Mouse (Mus musculus): ENCODE measurements around the gene Cdk5r1. TPM values are rescaled to one million over a fixed set of nuclear protein-coding genes. Genes with fewer than 3 reads are reported as not detected.

Gene Cdk5r1
- polyA plus RNA-seq, 1 experiment from 2014 or later: 4.0 TPM

DNA sequence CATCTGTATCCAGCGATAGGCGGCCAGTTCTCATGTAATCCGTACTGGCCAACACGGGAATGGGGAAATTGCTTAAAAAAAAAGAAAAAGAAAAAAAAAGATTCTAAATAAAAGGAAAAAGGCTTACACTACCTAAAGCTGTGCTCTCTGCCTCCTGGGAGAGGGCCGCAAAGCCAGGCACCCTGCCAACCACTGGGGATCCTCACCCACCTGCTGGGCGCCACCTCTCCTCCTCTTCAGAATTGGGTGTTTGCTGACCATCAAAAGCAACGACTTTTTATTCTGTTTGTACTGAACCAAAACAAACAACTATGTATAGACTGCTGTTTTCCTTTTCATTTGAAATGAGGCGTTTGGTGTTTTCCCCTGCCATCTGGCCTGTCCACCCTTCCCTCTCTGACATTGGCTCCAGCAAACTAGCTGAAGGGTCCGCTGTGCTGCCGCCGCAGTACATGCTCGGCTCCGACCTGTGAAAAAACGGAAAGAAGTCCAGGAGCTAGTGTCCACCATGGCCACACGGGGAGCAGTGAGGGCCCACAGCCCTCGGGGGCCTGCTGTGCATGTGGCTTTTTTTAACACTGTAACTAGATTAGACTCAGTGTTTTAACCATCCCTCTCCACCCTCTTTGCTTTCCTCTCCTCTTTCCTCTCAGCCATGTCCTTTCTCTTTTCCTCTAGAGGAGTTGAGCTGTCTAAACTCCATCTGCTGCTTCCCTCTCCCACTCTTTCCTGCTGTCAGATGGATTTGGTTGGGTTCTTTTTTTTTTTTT lies 4.8 kb upstream of the Cdk5r1 start:
- Histone ChIP-seq H3K4me1 (peaks cover 7% of the 10 kb centered on the region; the same call in 1 of the 2 replicates), H3K27me3 (no peaks in the 10 kb centered on the region), H3K27ac (no peak overlapping the region), H3K9me3 (no peaks in the 10 kb centered on the region), H3K4me3 (no peak overlapping the region), H3K36me3 (peaks cover 65% of the 10 kb centered on the region), H3K9ac (no peak overlapping the region), H3K4me2 (no peak overlapping the region)
- no peak for ATAC-seq (ENCODE audit: insufficient number of reproducible peaks, insufficient read depth, low FRiP score, low TSS enrichment, low read depth)
- 74% methylated on average over 16 of the region's 16 CpGs for WGBS

DNA sequence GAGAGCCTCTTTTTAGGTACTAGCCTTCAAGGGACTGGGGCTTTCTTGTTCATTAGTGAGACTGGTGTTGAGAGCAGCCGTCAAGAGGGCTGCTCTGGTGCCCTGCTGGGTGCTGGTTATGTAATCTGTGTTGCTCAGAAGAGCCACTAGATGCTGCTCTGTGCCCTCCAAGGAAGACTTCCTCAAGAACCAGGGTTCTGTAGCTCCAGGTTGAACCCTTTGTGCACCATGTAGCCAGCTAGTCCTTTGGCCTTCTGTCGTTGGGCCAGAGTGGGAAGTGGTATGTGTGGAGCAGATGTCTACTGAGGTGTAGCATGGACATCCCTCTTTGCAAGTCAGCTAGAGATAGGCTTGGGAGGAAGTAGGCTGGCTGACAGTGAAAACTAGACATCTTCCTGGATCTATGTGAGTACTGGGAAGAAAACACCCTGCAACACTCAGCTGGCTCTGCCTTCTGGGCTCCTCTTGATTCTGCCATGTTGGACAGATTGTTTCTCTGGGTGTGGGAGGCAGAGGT lies 2.6 kb upstream of the Cdk5r1 start:
- Histone ChIP-seq H3K4me3 (no peak overlapping the region), H3K27ac (no peak overlapping the region), H3K9me3 (no peaks in the 10 kb centered on the region), H3K9ac (no peak overlapping the region), H3K4me1 (peaks cover 25% of the 10 kb centered on the region), H3K36me3 (peaks cover 43% of the 10 kb centered on the region), H3K27me3 (no peaks in the 10 kb centered on the region; the same call in 1 of the 2 replicates), H3K4me2 (no peak overlapping the region)
- ATAC-seq (ENCODE audit: insufficient number of reproducible peaks, insufficient read depth, low FRiP score, low TSS enrichment, low read depth): no peak
- WGBS: 67% methylated on average over 2 of the region's 2 CpGs

DNA sequence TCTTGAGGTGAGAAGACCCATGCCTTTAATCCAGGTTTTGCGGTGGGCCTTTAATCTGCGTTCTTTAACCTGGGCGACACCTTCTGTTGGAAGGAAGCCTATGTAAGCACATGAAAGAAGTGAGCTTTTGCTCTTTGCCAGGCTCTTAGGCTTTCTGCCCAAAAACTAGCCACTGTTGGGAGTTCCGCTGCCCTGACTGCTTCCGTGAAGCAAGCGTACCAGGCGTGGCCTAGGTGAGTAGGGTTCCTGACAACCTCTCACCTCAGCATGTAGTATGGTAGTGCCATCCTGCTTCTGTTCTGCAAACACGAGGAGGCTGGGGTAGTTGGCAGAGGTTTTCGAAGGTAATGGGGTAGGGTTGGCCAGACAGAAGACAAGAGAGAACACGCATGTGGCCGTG lies 2.0 kb upstream of the Cdk5r1 start:
- ATAC-seq (ENCODE audit: insufficient number of reproducible peaks, insufficient read depth, low FRiP score, low TSS enrichment, low read depth): no peak
- 86% methylated on average over 11 of the region's 11 CpGs for WGBS
- Histone ChIP-seq H3K4me2 (no peak overlapping the region), H3K27me3 (no peaks in the 10 kb centered on the region; the same call in 1 of the 2 replicates), H3K4me3 (no peak overlapping the region), H3K27ac (0 out of 2 replicates have a peak overlapping the region, but pooled peaks have one; percentile 7), H3K9me3 (no peaks in the 10 kb centered on the region), H3K9ac (no peak overlapping the region), H3K4me1 (peaks cover 31% of the 10 kb centered on the region), H3K36me3 (peaks cover 37% of the 10 kb centered on the region)

DNA sequence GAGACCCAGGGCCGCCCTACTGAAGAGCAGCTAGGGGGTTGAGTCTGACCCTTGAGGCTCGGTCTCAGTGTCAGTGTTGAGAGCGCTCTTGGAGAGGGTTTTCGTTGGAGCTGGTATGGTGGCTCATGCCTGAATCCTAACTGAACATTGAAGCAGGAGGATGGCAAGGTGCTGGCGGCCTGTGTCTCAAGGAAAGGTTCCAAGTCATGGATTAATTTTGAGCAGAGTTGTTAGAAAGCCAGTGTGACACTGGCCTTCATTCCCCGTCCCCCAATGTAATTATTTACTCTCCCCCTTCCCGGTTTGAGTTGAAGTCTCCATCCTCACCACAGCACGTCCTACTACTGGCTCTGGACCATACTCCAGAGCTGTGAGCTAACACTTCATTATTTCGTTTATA lies 1.3 kb upstream of the Cdk5r1 start:
- Histone ChIP-seq H3K4me2 (0 out of 2 replicates have a peak overlapping the region, but pooled peaks have one; percentile 97), H3K4me3 (no peak overlapping the region), H3K27me3 (no peaks in the 10 kb centered on the region; the same call in 1 of the 2 replicates), H3K36me3 (peaks cover 30% of the 10 kb centered on the region), H3K27ac (peak overlapping the region; percentile 85; the same call in 1 of the 2 replicates), H3K9me3 (no peaks in the 10 kb centered on the region), H3K9ac (no peak overlapping the region), H3K4me1 (peaks cover 37% of the 10 kb centered on the region)
- 83% methylated on average over 9 of the region's 9 CpGs for WGBS
- ATAC-seq (ENCODE audit: insufficient number of reproducible peaks, insufficient read depth, low FRiP score, low TSS enrichment, low read depth): no peak

DNA sequence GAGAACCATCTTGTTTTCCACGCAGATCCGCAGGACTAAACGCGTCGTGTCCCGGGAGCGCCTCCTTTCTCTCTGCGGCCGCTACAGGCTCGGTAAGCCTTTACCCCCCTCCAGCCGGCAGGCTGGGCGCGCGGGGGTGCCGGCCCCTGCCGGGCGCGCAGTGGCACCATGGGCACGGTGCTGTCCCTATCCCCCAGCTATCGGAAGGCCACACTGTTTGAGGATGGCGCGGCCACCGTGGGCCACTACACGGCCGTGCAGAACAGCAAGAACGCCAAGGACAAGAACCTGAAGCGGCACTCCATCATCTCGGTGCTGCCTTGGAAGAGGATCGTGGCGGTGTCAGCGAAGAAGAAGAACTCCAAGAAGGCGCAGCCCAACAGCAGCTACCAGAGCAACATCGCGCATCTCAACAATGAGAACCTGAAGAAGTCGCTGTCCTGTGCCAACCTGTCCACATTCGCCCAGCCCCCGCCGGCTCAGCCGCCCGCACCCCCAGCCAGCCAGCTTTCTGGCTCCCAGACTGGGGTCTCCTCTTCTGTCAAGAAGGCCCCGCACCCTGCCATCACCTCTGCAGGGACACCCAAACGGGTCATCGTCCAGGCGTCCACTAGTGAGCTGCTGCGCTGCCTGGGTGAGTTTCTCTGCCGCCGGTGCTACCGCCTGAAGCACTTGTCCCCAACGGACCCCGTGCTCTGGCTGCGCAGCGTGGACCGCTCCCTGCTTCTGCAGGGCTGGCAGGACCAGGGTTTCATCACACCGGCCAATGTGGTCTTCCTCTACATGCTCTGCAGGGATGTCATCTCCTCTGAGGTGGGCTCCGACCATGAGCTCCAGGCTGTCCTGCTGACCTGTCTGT lies 747 bp downstream of the Cdk5r1 start:
- Histone ChIP-seq H3K4me1 (peaks cover 48% of the 10 kb centered on the region), H3K27ac (peak overlapping the region; percentile 85), H3K36me3 (peaks cover 22% of the 10 kb centered on the region), H3K4me3 (peak overlapping the region; percentile 77), H3K9ac (peak overlapping the region; percentile 82), H3K9me3 (no peaks in the 10 kb centered on the region), H3K4me2 (peak overlapping the region; percentile 97), H3K27me3 (no peaks in the 10 kb centered on the region; the same call in 1 of the 2 replicates)
- 12% methylated on average over 54 of the region's 55 CpGs for WGBS
- peak; percentile 13; the same call in 1 of the 2 replicates for ATAC-seq (ENCODE audit: insufficient number of reproducible peaks, insufficient read depth, low FRiP score, low TSS enrichment, low read depth)

DNA sequence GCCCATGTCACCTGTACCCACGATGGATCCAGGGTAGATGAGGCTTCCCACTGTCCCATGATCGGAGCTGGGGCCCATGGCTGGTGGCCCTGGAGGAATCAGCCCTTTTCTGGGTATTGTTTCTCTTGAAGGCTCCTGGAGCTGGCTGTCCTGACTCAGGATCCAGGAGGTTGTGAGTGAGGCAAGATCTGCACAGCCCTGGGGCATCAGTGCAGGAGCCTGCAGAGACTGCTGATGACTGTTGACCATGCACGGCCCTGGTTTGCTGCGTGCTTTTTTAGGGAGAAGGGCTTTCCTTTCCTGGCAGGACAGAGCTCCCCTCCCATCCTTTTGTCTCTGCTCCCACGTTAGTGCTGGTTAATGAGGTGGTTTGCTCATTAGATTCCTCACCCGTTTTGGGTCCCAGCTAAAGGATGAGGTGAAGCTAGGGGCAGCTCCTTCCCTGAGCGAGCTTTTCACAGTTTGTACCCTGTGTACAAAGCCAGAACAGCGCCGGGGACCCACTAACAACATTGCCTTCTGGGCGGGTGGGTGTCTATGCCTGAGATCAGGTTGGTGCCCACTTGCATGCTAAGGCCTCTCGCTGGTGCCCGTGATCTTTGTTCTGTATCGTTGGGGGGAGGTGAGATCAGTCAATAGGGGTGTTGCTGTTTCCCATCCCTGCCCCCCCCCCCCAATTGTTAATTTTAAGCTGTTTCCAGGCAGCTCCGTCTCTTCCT lies 2.0 kb downstream of the Cdk5r1 start:
- Histone ChIP-seq H3K27ac (peak overlapping the region; percentile 28), H3K27me3 (no peaks in the 10 kb centered on the region; the same call in 1 of the 2 replicates), H3K9ac (peak overlapping the region; percentile 82), H3K4me2 (peak overlapping the region; percentile 97), H3K36me3 (peaks cover 17% of the 10 kb centered on the region), H3K4me3 (peak overlapping the region; percentile 77), H3K9me3 (no peaks in the 10 kb centered on the region), H3K4me1 (peaks cover 53% of the 10 kb centered on the region)
- ATAC-seq (ENCODE audit: insufficient number of reproducible peaks, insufficient read depth, low FRiP score, low TSS enrichment, low read depth): no peak
- 55% methylated on average over 14 of the region's 14 CpGs for WGBS

DNA sequence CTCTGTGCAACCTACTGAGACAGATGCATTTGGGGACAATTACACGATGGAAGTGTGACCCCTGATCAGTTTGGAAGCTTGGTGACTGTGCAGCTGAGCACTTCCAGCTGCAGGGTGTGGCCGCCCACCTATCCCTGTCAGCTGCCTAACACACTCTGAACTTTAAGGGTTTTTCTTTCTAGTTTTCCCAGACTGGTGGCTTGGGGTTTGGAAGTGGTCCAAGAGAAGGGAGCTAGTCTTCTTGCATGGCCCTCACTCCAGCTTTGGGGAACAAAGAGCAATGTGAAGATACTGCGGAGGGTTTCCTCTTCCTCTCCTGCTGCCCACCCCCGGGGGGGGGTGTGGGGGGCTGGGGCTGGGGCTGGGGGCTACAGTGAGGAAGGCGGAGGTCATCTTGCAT lies 2.6 kb downstream of the Cdk5r1 start:
- no peak for ATAC-seq (ENCODE audit: insufficient number of reproducible peaks, insufficient read depth, low FRiP score, low TSS enrichment, low read depth)
- WGBS: 47% methylated on average over 5 of the region's 5 CpGs
- Histone ChIP-seq H3K36me3 (peaks cover 11% of the 10 kb centered on the region), H3K4me2 (peak overlapping the region; percentile 97), H3K27me3 (no peaks in the 10 kb centered on the region; the same call in 1 of the 2 replicates), H3K9ac (peak overlapping the region; percentile 82; the same call in 1 of the 2 replicates), H3K27ac (peak overlapping the region; percentile 28), H3K9me3 (no peaks in the 10 kb centered on the region), H3K4me1 (peaks cover 58% of the 10 kb centered on the region), H3K4me3 (peak overlapping the region; percentile 77)

DNA sequence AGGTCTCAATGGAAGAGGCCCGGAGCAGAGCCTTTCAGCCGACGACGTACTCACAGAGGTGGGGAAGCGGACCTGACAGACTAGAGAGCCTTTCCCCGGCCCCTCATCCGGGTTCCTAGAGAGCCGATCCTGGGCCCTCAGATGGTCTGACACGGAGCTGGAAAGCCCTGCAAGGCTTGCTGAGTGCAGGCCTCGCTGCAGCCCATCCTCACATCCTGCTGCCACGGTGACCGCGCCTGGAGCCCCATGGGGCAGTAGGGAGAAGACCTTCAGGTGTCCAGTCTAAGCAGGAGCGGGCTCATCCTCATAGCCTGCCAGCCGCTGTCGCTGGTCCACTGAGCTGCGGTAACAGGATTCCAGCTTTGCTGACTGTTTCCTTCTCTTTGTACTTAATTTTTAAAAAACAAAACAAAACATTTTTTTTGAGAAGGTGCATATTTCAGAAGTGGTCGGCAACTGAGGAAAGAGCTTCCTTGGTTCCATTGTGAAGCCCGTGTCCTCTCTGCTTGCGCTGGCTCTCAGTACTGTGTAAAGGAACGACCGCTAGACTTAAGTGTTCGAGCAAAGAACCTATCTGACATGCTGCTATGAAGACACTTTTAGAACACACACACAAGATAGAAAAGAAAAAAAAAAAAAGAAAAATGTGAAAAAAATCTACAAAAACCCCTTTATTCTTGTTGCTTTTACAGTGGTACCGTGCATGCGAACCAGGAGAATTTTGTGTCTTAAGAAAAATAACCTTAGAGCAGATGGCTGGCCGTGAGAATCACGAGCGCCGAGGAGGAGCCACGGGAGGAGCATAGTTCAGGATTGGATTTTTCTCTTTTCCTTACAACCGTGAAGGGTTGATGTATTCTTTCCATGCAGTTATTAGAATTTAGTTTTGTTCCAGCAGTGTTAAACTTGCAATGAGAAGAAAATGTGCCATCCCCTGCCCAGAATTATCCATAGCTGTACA lies 3.4 kb downstream of the Cdk5r1 start:
- Histone ChIP-seq H3K4me2 (peak overlapping the region; percentile 97), H3K27me3 (no peaks in the 10 kb centered on the region; the same call in 1 of the 2 replicates), H3K27ac (0 out of 2 replicates have a peak overlapping the region, but pooled peaks have one; percentile 28), H3K4me3 (peak overlapping the region; percentile 77), H3K36me3 (peaks cover 11% of the 10 kb centered on the region), H3K4me1 (peaks cover 60% of the 10 kb centered on the region), H3K9me3 (no peaks in the 10 kb centered on the region), H3K9ac (peak overlapping the region; percentile 58)
- 73% methylated on average over 31 of the region's 31 CpGs for WGBS
- no peak for ATAC-seq (ENCODE audit: insufficient number of reproducible peaks, insufficient read depth, low FRiP score, low TSS enrichment, low read depth)

DNA sequence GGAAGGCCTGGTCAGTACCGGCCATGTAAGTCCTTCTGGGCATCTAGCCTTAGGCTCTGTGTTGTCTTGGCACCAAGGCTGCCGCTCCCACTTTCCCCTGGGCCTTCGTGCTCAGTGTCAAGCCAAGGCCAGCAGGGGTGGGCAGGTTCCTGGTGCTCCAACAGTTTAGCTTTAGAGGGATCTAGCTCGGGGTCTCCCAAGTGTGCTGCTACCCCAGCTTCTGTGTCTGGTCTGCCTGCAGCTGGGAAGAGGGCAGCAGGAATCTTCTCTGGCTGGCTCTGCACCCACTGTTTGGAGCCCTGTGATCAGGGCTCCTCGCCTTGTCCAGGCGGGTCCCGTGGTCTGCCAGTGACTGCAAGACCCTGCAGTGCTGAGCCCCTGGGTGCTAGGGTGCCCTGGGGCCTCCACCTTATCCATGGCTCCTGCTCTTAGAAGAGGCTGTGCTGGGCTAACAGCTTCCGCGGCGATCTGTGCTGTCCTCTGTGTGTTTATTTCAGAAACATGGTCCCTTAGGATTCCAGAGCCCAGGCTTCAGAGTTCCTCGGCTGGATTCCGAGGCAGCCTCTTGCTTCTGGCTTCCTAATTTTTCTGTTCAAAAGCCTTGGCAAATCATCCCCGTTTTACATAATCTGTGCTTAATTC lies 4.7 kb downstream of the Cdk5r1 start:
- Histone ChIP-seq H3K9ac (0 out of 2 replicates have a peak overlapping the region, but pooled peaks have one; percentile 27), H3K4me1 (peaks cover 57% of the 10 kb centered on the region), H3K4me3 (no peak overlapping the region), H3K4me2 (peak overlapping the region; percentile 22), H3K36me3 (peaks cover 11% of the 10 kb centered on the region), H3K27ac (no peak overlapping the region), H3K27me3 (no peaks in the 10 kb centered on the region; the same call in 1 of the 2 replicates), H3K9me3 (no peaks in the 10 kb centered on the region)
- no peak for ATAC-seq (ENCODE audit: insufficient number of reproducible peaks, insufficient read depth, low FRiP score, low TSS enrichment, low read depth)
- WGBS: 76% methylated on average over 13 of the region's 13 CpGs

DNA sequence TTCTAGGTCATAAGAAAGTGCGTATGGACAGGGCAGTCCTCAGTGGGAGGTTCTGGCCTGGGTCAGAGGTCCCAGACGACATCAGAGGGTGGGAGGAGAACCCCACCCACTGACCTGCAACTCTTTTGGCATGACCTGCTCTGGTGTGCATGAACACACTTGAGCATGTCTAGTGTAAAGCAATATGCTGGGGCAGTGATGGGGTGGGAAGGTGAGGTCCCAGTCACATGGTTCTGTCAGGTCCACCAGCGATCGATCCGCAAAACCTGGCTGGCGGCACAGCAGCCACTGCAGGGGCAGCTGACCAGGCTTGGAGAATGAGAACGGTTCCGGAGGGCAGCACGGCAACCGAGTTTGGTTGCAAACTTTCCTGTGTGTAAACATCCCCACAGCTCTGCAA lies 5.5 kb downstream of the Cdk5r1 start:
- H3K9ac ChIP-seq: no peak overlapping the region
- WGBS: 87% methylated on average over 10 of the region's 10 CpGs
- peaks cover 57% of the 10 kb centered on the region for H3K4me1 ChIP-seq
- H3K9me3 ChIP-seq: no peaks in the 10 kb centered on the region
- no peaks in the 10 kb centered on the region; the same call in 1 of the 2 replicates for H3K27me3 ChIP-seq
- ATAC-seq (ENCODE audit: insufficient number of reproducible peaks, insufficient read depth, low FRiP score, low TSS enrichment, low read depth): no peak
- H3K4me3 ChIP-seq: no peak overlapping the region
- no peak overlapping the region for H3K4me2 ChIP-seq
- H3K27ac ChIP-seq: no peak overlapping the region
- peaks cover 11% of the 10 kb centered on the region for H3K36me3 ChIP-seq

Measured in embryonic facial prominence, embryonic 13.5 days (tissue).